Mouse (Mus musculus) heart, postnatal 4 days (tissue): Measurements from ENCODE around the gene Usp24. TPM values are rescaled to one million over a fixed set of nuclear protein-coding genes. Genes with fewer than 3 reads are reported as not detected.

Source experiments
- DNase-seq: peaks from one replicate; pipeline ENCODE4 v3.0.0; 2021
- total RNA-seq, 2 experiments: library from RNA; stranded (reverse); gene quantifications; 2 replicates each; pipeline ENCODE4 v1.2.3; 2021

Gene Usp24
- total RNA-seq, 2 experiments from 2014 or later = 39.2 to 40.3 TPM

DNA sequence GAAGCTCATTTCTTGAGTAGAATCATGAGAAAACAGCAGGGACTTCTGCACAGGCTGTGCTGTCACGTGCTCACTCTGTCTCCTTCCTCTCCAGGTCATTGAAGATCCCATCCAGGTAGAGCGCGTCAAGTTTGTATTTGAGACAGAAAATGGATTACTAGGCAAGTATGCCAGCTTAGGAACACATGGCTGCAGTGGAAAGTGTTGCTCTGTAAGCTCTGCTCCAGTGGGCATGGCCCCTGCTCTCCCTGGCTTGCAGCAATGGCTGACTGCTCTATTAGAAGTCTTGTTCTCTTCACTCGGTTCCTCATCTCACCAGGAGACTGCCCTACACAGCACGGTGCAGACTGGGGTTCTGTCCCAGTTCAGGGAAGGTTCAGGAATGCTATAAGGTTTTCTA is 114.4 kb downstream of the Usp24 start:
- no peak for DNase-seq

DNA sequence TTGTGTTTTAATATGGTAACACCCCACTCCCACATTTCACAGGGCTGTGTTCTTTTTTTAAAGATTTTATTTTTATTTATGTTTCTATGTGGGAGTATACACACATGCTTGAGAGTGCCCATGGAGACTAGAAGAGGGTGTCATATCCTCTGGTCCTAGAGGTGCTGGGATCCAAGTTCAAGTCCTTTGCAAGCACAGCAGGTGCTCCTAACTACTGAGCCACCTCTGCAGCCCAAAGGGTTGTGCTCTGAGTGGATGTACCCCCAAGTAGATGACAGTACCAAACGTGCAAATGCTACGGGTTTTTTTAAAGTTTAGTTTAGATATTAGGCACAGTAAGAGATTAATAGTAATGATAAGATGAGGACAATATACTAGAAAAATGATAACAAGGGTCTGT is 119.4 kb downstream of the Usp24 start:
- no peak for DNase-seq

DNA sequence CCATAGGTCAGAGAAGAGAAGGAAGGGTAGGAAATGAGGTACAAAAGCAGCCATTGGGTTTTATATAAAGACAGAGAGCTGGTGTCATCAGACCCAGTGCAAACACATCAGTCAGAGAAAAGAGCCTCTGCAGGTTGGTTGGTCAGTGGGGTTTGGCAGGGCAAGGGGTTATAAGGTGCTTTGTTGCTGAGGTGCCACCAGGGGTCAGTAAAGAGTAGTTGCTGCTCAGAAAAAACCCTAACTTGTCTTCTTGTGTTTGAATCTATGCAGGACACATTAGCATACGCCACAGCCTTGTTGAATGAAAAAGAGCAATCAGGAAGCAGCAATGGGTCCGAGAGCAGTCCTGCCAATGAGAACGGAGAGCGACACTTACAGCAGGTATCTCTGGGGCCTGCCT is 120.5 kb downstream of the Usp24 start:
- no peak for DNase-seq

DNA sequence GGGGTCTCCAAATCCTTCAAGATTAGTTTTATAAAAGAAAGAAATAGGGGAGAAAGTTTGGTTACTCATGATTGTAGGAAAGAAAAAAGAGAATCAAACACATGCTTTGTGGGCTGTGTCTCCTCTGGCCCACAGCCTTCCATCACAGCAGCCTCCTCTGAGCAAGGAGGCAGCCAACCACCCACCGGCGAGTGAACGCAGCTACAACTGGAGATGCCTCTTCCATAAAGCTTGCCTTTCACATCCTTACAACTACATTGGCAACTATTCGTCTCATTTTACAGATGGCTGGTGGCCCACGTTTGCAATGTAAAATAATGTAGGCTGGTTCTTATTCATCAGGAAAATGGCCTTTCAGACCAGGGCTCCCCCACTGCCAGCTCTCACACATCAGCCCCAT is 121.2 kb downstream of the Usp24 start:
- no peak for DNase-seq

DNA sequence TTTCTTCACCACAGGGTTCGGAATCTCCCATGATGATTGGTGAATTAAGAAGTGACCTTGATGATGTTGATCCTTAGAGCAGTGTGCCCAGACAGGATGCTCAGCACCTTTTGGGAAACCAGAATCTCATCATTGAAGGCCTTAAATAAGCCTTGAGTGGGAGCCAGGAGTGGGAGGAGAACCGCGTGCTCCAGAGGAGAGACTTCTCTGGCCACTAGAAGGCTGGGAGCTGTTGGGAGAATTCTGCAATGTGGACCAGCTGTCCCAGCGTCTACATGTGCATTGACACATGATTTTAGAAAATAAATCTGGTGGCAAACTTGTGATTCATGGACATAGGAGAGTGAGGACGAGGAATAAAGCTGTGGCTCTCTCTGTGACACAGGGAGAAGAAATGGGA is 122.8 kb downstream of the Usp24 start:
- DNase-seq = no peak

DNA sequence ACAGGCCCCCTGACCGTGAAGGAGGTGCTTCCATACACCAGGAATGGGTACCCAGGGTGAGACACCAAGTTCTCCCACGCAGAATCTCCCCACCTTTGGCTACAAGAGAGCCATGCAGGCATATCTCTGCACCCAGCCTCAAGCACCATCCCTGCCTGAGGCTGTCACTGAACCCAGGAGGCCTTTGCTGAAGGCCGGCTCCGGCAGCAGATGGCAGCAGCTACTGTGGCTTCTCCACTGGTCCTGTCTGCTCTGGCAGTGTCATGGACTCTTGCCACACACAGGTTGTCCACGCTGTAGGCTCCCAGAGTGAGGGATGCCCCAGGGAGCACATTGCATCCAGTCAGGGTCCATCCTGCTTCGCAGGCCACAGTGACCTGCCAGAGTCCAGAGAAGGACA is 127.2 kb downstream of the Usp24 start:
- DNase-seq = no peak

DNA sequence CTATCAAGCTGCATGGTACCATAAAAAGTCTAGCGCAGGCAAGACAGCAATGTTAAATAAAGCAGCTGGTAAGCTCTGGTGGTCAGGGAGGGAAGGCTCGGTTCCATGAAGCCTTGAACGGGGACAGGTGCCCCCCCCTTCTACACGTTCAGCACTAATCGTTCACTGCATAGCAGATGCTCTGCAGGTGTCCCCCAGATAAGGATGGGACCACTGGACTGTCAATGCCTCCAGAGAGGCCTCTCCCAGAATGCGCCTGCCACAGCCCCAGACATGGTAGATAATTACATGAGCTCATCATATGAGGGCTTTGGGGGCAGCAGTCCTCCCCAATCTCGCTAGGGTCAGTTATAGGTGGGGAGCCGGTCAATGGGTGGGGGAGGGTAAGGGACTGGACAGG is 133.3 kb downstream of the Usp24 start:
- DNase-seq = no peak

DNA sequence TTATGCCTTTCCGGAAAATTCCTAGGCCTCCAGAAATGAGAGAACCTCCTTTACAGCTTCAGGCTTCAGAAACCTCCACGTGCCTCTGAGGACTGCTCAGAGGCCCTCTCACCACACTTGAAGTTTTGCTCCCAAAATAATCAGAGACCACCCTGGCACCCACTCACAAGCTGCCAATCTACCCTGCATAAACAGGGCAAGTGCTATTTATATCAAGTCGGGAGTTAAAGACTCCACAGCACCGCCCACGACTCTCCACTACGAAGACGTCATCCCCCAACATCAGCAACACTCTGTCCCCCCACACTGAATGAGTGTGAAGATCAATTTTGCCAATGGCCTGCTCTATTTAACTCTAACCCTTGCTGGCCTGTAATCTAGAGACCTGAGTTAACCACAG is 136.4 kb downstream of the Usp24 start:
- no peak for DNase-seq

DNA sequence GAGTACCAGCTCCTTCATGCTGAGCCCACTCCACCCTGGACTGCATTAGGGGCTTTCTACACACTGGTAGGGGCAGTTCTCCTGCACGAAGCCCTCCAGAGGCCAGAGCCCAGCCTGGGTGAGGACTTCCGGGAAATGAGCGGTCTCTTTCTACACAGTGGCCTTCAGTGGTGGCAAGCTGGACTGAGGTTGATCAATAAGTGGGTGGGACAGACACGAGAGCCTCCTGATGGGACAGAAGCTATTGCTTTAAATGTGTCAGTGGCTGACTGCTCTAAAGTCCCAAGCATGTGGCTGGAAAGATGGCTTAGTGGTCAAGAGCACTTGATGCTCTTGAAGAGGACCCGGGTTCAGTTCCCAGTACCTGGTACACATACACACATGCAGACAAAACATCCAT is 137.1 kb downstream of the Usp24 start:
- DNase-seq = no peak

DNA sequence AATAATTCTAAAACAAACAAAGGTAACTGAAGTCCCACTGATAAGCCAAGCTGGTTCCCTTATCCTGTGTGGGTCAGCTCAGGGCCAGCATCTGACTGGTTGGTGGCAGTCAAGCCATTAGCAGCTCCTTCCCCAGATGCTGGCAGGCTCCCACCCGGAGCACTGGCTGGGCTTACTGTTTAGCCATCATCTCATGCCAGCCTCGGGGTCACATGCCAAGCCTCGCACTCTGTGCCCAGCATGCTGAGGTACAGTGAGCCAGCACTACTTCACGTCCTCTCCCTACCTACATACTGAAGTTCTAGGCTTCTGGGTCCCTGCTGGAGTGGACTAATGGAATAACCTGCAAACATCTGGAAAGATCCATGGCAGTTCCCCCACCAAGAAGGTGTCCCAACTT is 137.5 kb downstream of the Usp24 start:
- no peak for DNase-seq

DNA sequence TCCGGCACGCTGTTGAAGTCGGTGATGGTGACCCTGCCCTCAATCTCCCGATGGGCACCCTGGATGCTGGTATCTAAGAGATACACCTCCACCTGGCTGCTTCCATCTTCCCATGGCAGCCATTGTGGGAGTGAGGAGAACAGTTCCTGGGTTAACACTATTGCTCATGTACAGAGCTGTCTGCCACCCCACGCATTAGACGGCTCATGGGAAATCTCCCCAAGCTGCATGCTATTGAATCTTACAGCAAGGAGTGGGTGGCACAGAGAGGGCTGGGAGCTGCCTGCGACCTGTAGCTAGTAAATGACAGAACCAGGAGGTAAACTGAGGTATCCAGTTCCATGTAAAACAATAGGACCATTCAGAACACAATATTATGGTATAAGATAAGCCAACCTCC is 138.5 kb downstream of the Usp24 start:
- DNase-seq = no peak

DNA sequence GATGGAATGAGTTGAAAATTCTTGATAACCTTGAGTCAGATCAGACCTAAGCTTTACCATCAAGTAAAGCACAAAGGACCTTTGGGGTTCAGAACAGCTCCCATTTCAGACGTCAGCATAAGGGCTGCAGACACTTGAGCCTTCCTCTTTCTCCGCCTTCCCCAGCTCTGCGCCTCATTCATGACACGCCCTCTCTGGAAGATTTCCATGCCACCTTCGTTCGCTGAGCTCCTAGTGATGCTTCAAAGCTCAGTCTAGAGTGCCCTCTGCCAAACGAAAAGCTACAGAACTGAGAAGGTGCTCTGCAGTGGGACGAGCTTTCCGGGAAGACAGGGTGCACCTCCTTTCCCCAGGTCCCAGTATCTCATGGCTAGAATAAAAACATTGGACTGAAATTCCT is 146.0 kb downstream of the Usp24 start:
- DNase-seq = no peak

DNA sequence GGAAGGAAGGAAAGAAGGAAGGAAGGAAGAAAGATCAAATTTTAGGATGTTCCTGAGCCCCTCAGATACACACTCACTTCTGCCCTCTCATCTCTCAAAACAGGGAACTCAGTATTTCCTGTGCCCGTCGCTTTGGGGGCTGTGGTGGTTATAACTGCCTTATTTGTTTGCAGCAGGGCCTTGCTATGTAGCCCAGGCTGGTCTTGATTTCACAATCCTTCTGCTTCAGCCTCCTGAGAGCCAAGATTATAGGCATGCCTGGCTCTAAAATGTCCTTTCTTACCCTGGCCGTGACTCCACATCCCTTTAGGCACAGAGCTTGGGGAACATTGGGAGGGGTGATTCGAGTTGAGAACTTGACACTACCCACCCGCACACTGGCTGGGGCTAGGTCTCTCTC is 146.5 kb downstream of the Usp24 start:
- DNase-seq = no peak

DNA sequence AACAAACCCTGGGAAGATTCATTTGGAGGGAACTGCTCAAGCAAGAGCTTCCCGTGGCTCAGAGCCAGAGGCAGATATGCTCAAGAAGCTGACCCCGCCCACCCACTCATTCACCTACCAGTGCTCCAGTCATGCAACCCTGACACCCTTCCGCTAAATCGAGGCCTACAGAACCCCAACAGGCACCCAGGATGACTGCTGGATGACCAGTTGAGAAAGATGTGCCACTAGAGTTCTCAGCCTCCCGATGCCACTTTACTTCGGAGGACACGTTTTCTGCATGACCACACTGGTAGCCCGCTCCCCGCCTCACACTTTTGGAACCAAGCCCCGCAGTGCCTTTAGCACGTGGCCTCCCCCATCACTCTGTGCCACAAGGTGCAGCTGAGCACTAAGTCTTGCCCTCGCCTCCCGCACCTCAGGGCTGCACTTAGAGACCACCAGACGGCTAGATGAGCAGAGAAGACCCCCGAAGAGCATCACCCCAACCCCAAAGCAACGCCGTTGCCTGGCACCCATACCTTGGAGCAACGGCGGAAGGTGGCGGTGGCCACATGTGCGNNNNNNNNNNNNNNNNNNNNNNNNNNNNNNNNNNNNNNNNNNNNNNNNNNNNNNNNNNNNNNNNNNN is 147.3 kb downstream of the Usp24 start:
- DNase-seq = no peak

DNA sequence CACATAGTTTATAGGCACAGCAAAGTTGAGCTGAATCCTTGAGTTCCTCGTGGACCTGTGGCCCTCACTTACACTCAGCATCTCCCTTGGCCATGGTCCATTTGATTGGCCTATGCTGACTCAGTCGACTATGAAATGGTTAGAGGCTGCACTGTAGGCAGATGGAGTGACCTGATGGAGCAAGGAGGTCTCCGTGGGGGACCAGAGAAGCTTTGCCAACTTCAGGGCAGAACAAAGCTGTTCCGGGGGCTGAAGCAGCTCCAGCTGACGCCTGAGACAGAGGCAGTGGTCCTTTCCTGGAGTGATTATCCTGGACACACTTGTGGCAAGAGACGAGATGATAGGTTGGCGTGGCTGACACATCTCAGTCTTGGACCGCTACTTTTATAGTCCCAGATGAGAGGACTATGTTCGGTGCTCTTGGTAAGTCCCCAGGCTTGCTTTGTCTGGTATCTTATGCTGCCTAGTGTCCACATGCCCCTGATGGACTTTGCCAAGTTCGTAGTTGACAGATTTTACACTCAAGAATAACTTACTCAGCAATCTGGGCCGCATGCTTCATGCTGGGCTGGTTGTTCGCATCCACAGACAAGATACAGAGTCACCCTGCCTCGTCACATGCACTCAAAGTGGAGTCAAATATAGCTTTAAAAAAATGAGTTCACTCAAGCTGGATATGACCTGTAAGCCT is 151.6 kb downstream of the Usp24 start:
- no peak for DNase-seq

DNA sequence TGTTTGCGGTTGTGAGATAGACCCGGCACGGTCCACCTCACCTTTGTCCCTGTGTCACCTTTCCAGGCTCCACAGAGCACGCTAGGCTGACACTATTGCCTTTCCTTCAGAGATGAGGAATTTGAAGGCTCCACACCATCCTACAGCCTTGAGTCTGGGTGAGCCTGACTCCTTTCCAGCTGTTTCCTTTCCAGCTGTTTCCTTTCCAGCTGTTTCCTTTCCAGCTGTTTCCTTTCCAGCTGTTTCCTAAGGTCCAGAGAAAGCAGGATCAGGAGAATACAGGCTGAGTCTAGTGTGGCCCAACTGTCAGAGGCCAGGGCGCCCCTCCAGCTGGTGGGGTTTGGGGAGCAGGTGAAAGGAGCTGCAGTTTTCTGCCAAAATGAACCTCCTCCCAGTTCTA is 154.9 kb downstream of the Usp24 start:
- peak; percentile 52 for DNase-seq

DNA sequence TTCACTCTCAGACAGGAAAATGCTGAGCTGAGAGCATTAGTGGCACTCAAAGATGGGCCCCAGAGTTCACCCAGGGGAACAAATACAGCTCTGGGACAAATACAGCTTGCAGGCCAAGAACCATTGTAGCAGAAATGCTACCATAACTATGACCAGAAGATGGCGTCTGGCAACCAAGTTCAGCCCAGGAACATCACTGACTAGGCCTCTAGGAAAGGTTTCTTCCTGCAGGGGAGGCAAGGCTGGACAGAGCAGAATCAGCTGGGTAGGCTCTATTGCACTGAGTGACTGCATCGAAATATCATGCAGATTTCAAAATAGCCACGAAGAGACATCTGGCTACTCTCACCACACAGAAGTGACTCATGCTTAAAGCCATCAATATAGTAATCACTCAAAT is 156.3 kb downstream of the Usp24 start:
- peak; percentile 71 for DNase-seq

DNA sequence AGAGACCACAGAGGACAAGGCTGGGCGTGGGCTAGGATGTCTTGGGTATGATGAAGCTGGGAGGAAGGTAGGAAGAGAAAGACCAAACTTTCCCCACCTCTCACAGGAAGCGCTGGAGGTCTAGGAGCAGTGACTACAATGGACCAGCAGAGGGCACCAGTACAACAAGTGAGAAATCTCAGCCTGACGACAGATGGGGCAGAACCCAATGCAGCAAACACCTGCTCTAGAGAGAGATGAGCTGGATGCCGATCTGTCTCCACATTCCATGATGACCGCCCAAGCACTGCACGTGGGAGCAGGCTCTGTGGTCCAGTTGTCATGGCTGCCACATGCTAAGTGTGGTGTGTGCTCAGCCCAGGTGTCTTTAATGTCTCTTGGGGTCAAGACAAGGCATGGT is 158.2 kb downstream of the Usp24 start:
- peak; percentile 63 for DNase-seq

DNA sequence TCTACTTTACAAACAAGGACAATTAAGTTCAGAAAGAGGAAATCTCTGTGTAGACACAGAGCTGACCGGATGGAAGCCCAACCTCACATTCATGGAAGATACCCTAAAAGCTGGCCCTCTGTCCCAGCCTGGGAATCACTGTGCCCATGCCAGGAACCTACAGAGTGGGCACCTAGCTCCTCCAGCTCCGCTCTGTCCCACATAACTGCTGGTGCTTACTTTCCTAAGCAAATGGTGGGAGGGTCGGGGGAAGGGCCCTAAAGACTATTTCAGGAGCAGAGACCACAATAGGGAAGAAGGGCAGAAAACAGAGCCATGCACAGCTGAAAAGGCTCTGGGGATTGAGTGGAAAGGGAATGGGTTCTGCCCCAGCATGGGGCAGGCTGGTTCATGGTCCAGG is 164.5 kb downstream of the Usp24 start:
- no peak for DNase-seq

DNA sequence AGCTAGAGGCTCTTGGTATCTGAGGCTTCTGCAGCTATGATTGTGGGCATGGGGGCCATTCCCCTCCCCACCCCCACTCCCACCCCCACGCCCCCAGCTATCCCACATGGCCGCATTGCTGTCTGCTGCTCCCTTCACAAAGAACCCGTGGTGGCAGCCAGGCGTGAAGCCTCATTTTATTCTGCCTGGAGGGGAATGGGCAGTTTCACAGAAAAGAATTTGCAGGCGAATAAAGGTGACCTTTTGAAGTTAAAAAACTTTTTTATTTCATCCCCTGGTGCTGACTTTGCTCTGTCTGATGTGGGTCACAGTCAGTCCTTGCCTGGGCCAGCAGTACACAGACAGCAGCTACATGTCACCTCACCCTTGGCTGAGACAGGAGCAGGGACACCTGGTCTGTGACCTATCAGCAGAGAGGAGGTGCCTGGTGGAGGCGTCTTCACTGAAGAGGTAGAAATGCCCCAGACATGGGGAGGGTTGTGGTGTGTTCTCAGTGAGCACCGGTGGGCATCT is 167.3 kb downstream of the Usp24 start:
- no peak for DNase-seq

DNA sequence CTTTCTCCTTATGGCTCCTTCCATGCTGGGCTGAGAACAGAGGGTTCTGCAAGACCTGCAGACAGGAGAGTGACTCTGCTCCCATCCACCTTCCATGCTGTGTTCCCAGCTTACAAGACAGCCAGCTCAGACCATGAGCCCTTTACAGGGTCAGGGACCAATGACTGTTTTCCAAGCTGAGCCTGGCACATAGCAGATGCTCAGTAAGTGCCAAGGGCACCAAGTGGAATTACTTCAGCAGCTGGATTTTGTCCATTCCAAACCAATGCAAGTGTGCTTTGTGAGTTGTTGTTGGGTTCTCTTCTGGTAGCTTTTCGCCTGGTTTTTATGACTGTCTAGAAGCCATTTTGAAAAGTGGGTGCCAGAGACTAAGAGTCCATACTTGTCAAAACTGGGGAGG is 167.8 kb downstream of the Usp24 start:
- DNase-seq = no peak

DNA sequence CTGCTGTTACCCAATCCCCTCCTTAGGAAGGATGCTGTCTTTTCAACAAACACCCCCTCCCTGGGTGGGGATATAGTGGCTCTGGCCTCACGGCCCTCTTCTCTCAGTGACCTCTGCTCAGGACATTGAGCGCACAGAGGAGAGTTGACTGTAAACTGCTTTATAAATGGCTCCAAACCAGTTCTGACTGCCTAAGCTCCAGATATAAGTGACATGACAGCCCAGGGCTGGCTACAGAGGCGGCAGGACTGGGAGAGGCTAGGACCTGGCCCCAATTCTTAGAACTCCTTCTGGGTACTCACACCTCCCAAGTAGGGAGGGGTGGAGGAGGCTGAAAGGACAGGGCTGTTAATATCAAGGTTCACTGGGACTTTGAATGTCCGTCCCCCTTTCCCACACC is 174.6 kb downstream of the Usp24 start:
- DNase-seq = no peak
